Mouse (Mus musculus) gastrocnemius, postnatal 4 days (tissue): ENCODE data around the gene Alg14. TPM values are rescaled to one million over a fixed set of nuclear protein-coding genes. Genes with fewer than 3 reads are reported as not detected.

ENCODE experiments used
- DNase-seq, 2 experiments: peaks; one replicate each; pipeline ENCODE4 v3.0.0; 2021 to 2022; ENCODE audit warnings: low spot score in 2 of 2, mixed read lengths in 2 of 2
- long read RNA-seq, 2 experiments: library from polyadenylated mRNA; stranded (forward); transcript quantifications; one replicate each; pipeline ENCODE4 v2.0.0; 2021
- total RNA-seq, 2 experiments: library from RNA; stranded (reverse); gene quantifications; 2 replicates each; pipeline ENCODE4 v1.2.3; 2021

The Alg14 gene
- 10 to 100 TPM; 10.7 to 14.0 TPM for total RNA-seq
- long read RNA-seq, experiment 1, transcript Alg14-201 (4 exons, 2,037 nt), result major isoform, 5 of 10 reads
- long read RNA-seq, experiment 1, partial matches to known transcripts, result 0 of 10 reads
- long read RNA-seq, experiment 1, other reads (novel, unspliced or antisense), result 5 of 10 reads
- long read RNA-seq, experiment 2, transcript Alg14-201 (4 exons, 2,037 nt), result major isoform, 5 of 6 reads
- long read RNA-seq, experiment 2, partial matches to known transcripts, result 0 of 6 reads
- long read RNA-seq, experiment 2, other reads (novel, unspliced or antisense), result 0 of 6 reads

DNA sequence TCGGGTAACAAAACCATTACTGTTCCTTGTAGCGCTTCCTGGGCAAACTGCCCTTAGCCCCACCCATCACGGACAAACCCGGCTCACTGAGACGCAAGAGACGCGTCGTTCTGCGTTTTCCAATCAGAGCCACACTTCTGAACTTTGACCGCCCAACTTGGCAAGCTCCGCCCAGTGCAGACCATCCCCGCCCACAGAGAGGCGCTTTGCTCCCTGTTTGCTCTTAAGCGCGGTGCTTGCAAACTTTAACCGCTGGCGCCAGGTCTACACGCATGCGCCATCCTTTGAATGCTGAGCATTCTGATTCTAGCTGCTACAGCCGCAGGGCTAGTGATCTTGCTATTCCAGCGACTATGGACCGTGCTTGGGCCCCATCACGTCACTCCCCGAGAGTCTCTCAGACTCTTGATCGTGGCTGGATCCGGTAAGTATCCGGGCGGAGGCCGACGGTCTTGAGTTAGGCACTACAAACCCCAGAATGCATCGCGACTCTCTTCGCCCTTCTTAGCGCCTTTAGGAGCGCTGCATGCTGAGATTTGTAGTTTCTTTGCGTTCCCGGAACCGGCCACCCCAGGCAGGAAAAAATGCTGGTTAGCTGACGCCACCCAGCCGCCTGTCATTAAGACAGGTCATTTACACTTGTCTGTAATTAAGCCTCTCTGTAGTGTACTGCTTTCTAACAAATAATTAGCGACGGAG, at the start of gene Alg14:
Gene Alg14, plus strand, starts transcription at position 214 of the 699 bp plus-strand sequence.
- peak; percentile 89 to 95 for DNase-seq

DNA sequence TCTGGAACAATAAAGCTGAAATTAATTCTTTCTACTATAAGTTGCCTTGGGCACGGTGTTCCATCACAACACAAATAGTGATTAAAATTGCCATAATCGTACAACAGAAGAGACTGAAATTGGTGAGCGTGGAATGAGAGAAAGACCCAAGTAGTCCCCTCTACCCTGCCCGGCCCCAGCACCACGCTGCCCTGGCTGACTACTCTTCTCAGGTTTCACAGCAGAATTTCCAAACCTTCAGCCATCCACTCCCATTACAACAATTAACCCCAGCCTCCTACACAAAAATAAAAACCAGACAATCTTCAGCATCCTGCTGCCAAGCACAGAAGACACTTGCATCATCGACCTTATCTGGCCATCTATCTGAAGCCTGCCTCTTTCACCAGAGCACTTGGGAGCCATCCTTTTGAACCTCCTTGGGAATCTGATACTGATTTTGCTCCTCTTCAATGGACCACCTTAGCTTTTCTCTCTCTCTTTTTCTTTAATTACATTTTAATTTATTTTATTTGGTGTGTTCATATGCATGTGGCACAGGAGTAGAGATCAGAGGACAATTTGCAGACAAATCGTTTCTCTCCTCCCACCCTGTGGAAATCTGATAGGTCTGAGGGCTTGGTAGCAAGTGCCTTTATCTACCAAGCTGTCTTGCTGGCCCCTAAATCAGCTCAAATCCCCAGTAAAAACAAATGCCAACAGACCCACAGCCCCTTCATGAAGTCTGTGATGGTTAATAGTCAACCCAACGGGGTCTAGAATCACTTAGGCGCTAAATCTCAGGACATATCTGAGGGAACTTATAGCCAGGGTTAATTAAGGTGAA, 49.2 kb upstream of the Alg14 start:
- DNase-seq, result no peak

DNA sequence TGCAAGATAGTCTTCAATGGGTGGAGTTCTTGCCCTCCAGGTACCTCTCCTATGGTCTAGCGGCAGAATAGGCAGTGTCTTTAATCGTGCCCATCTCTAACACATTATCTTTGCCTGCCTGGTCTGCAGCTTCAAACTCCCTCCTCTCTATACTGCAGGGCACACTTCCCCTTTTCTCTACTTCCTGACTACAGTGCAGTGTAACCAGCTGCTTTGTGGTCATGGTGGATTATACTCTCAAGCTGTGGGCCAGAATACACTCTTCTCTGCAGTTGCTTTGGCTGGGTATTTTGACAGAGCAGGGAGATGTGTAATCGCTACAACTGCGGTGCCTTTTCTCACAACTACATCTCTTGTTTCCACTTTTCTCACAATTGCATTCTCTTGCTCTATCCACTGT, 48.6 kb upstream of the Alg14 start:
- no peak for DNase-seq

DNA sequence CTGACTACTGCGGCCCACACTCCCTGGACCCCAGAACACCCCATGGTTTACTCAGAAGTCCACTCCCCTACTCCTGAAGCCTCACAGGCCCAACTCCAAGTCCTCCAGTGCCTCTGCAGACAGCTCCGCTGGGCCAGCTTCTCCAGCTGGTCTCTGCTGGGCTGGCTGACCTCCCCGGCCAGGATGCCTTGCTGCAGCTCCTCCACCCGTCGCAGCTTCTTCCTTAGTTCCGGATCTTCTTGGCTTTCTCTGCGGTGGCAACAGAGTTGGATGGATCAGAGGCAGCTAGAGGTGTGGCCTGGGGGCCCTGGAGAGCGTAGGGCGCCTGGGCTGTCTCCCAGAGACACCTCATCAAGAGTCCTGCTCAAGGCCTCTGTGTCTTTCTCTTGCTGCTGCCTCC, 41.5 kb upstream of the Alg14 start:
- DNase-seq, result no peak

DNA sequence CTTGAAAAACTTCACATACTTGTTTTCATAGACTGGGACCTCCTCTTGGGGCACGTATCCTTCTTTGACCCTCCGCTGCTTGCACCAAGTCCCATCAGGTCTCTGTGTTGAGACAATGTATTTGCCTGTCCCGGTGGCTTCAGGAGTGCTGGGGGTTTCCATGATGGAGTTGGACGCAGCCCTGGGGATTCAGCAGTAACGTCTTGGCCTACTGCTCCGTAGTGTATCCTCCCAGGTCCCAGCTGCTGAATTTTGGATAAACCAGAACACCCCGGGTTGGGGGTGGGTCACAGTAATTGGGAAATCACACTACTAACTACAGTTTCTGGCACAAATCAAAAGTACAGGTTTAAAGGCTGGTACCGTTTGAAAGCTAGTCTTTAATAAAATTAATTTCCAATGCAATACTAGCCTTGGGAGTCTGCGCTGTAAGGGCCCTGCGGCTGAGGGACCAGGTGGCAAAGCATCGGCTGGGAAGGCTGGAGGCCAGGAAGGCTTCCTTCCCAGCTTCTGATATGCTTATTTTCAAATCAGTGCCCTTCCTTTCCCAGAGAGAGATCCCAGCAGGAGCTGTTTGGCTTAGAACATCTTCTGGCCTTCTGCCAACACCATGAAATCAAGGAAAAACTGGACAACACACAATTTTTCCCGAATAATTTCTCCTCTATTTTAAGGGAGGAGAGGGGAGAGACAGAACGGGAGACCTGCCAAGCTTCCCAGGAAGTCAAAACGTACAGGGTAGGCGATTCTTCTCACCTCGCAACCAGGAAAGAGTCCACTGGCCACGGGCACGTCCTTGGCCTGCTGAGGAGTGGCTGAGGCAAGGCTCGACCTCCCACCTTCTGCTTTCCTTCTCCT, 40.8 kb upstream of the Alg14 start:
- DNase-seq, result no peak

DNA sequence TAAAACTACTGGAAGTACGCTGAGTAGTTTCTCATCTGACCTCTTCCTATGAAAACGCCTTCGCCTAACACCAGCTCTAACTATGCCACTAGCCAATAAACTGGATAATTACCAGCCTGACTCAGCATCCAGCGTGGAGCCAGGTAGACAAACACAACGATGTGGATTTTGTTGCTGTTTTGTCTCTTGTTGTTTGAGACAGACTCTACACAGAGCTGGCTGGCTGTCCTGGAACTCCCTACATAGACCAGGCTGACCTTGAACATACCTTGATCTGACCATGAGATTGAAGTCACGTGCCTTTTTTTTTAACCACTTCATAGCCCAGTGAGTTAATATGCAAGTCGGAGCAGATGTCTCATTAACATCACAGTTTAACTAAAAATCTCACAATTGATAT, 36.1 kb upstream of the Alg14 start:
- DNase-seq, result no peak

DNA sequence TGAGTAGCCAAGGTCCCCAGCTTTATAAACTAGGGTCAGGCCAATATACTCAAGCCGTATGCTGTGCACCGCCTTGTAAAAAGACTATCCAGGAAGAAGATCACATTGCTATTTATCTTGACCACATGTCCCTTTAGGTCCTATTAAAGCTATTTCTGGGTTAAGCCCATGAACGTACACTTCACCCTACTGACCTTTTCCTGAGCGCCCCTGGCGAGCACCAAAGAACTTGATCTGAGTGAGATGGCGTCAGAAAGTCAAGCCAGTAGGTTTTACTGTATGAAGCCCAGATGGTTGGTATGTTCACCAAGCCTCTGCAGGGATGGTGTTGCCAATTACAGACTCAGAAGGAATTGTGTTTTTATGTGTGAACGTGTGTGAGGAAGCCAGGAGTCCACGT, 35.4 kb upstream of the Alg14 start:
- DNase-seq, result no peak

DNA sequence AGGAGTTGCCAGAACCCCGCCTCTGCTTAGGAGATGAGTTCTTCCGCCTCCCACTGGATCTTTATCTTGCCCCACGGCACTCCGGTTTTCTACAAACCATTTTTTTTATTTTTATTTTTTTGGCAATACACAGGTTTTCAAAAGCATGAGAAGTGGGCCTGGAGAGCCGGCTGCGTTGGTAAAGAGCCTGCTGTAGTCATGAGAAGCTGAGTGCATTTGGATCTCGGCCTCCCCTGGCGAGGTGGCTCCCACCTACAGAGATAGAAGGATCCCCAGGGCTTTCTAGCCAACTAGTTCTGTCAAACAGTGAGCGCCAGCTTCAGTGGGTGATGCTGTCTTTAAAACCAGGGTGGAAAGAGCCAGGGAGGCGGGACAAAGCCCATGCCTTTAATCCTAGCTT, 34.2 kb upstream of the Alg14 start:
- DNase-seq, result no peak

DNA sequence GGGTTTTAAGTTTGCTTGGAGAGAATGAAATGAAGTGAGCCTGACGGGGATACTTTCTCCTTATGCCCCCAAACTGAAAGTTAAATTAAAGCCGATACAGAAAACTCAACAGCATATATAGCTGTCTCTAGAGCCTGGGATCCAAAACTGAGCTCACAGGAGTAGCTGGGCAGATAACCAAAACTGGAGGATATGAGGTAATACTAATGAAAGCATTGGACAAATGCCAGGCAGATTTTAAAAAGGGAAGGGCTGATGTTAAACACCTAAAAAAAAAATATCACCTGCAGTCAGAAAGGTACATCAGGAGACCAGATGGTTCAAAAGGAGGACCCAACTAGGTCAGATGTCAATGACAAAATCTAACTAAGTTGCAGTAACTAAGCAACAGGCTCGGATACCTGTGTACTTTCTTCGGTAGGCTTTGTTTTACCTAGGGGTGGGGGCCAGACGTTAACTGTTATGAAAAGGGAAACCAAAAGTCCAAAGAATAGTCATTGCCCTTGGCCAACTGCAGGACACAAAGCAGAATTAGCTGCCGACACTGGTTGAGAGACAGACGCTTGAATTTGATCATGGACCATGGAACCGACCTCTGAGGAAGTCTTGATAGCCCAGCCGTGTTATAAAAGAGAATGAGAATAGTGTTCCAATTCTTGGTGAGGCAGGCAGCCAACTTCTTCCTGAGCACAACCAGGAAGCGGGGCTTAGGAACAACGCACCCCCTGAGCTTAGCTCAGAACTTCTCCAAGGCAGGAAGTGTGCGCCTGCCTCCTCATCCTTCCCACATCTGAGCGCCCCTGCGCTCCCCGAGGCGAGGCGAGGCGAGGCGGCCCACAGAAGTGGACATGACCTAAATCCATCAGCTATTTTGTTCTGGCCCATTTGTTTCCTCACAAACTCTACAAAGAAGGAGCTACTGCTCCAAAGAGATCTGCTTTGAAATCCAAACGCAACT, 32.8 kb upstream of the Alg14 start:
- DNase-seq, result no peak

DNA sequence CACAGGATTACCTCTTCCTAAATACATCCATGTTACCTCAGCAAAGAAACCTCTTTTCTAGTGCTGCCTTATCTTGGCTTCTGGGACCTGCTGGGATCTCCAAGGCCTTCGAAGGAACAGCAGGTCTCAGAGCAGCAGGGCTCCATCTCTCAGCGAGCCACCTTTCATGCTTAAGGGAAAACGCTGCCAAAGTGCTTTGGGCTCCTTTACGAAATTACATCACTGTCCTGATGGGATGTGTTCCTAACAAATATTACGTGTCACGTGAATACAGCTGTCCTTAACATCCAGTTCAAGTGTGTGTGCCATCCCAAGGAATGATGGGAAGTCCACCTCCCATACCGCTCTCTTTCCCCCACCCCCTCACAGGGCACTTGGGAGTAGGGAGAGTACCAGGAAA, 31.5 kb upstream of the Alg14 start:
- no peak for DNase-seq

DNA sequence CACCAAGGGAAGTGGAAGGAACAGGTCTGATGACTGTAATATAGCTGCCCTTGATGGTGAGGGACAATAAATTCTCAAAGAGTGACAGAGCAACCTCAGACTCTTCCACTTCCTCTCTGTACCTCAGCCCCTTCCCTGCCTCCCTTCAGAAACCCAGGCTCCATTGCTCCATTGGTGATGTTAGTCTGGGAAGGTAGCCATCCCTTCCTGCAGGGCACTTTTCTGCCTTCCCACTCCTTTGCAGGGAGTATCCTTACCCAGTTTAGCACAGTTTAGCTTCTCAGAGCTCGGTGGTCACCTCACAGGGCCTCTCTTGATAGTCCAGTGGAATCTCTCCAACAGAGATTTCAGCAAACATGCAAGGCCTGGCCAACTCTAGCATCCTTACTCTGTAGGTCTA, 30.7 kb upstream of the Alg14 start:
- no peak for DNase-seq

DNA sequence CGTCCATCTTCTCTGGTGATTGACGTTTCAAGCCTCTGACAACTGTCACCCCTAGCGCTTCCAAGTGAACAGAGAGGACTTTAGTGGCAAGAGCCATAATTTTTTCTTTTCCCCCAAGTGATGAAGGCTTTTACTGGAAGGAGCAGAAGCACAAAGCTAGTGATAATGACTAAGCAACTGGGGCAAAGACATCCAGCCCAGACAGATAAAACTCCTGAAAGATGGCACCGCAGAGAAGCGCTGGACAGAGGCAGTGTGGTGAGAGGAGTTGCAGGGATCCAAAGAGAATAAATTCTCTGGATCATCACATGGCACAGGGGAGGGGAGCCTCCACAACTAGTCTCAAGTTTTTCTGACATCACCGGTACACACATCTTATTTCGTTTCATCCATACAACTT, 30.3 kb upstream of the Alg14 start:
- DNase-seq, result no peak

DNA sequence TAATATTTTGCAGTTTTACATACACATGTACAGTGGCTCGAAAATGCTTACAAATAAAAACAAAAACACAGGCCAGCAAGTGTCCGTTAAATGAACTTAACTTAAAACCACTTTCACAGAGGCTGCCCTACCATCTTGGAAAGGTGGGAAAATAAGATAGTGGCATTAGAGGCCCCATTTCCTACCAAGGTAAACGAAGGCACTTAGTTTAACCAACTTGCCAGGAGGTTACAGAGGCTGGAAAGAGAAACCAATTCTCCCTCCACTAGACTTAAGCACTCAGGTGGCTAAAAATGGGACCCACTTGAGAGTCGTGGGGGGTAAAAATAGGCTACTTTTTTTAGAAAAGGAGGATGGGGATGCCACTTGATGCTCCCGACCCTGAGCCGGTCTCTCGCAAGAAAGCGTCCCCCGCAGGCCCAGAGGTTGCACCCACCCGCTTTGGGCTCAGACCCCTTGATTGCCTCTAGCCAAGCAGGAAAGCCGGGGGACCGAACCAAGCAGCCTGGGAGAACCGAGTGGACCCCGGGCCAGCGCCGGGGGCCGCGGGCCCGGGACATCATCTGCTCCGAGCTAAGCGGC, 29.5 kb upstream of the Alg14 start:
- DNase-seq, result no peak

DNA sequence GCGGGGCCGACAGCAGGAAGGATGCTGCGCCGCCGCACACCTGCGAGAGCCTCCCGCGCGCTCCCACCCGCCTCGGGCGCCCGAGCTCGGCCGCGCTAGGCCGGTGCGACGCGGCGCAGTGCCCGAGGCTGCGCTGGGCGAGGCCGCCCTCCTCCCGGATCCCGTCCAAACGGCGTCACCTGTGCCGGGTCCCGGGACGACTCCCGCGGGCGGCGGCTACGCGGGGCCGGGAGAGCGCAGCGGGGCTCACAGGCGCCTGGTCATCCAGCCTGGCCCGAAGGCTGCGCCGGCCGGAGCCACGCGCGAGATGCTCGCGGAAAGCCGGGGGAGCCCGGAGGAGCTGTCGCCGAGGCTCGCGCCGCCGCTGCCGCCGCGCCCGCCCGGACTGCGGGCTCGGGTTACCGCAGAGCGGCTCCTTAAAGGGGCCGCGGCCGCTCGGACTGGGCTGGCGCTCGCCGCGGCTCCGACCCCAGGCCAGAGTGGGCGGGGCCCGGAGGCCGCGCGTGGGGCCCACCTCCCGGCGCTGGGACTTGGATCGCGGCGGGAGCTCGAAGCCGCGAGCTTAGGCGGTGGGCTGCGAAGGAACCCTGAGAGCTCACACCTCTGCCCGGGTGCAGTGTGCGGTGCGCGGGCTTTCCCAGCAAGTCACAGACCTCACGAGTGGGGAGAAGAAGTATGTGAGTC, 28.9 kb upstream of the Alg14 start:
- peak; percentile 59 to 74 for DNase-seq

DNA sequence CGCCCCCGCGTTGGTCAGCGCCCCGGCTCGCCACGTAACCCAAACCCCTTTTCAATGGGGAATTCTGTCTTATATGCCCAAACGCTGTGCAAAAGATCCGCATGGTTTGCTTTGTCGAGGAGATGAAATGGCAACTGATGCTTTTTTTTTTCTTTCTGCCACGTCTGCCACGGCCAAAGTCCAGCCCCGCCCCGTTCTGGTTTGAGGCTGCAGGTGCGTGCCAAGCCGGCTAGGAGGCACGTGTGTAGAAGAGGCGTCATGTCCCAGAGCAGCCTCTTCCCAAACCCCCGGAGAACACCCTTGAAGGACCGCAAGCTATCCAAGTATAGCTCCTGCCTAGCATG, 28.4 kb upstream of the Alg14 start:
- no peak for DNase-seq

DNA sequence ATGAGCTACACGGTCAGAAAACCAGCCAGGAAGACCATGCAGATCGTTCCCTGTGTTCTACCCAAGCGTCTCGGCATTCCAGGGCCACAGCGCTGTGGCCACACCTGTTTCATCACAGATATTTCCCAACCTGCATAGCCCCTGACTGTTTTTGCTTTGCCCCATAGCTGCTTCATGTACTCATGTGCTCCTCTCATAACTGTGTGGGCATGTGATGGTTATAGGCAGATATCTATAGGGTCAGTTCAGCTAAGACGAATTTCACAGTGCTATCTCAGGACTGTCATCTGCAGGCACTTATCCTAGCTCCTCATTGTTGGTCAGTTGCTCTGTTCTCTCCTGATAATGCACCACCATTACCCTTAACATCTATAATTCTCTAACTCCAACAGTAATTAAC, 27.3 kb upstream of the Alg14 start:
- no peak for DNase-seq

DNA sequence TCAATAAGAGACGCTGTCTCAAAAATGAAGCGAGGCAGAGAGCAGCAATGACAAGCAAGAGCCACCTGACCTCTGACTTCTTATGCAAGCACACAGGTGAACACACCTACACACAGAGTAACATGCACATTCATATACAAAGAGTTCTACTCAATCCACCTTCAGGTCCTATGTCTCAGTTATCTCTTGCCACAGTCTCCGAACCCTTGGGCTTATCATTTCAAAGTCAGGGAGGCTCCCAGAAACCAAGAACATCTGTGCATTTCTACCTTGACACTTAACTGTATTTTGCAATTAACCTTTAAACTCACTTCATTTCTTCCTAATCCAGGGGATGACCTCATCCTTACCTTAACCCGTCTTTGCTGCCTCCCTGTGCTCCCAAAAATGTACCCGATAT, 24.3 kb upstream of the Alg14 start:
- no peak for DNase-seq

DNA sequence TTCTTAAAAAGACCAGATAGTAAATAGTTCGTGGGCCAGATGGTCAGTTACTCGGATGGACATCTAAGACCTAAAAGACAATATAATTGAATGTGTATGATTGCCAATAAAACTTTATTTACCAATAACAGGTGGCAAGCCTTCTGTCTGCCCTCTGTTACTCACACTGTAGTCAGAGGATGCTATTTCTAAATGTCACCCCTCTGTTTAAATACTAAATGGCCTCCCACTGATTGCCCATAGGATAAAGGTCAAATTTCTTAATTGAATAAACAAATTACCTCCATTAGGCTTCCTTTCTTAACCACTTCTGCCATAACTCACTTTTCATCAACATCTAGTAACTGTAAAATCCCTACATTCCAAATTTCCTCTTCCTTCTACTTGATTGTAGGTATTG, 19.0 kb upstream of the Alg14 start:
- no peak for DNase-seq

DNA sequence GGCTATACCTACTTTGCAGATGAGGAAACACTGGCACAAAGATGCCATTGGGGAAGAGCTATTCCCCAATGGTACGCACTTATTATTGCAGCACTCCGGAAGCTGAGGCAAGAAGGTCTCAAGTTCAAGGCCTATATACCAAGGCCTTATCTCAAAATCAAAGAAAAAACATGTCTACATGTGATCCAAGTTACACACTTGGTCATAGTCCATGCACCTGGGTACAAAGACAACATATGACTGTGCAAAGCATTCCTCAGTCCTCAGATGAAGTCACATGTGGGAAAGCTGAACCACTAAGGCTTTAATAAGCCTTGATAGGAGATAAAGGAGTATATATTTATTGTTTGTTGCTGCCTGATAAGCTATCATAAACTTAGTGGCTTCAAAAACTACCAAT, 17.6 kb upstream of the Alg14 start:
- no peak for DNase-seq
